Mouse (Mus musculus) embryonic facial prominence, embryonic 14.5 days (tissue): ENCODE data around the gene Sgcd. TPM values are rescaled to one million over a fixed set of nuclear protein-coding genes. Genes with fewer than 3 reads are reported as not detected.

Experiments used
- ATAC-seq: fragments of 200-750 bp; cut with Nextera tagmentation; 2 replicates; pipeline ENCODE4 v1.8.0; 2017; ENCODE audit warnings: low read depth, moderate number of reproducible peaks, moderate TSS enrichment
- DNase-seq: peaks from one replicate; pipeline ENCODE4 v3.0.0-alpha.2; 2015; ENCODE audit warnings: low spot score
- H3K27ac ChIP-seq: fragments of 300-500 bp; sonication (generic); replicated peaks from 2 replicates; pipeline ENCODE4 v1.5.1; 2014; ENCODE audit warnings: low read depth, mild to moderate bottlenecking, low read length, moderate library complexity
- H3K27me3 ChIP-seq: fragments of 300-500 bp; sonication (generic); replicated peaks from 2 replicates; pipeline ENCODE4 v1.6.1; 2014; ENCODE audit warnings: low read length; ENCODE audit not compliant: control insufficient read depth, insufficient read depth
- H3K36me3 ChIP-seq: fragments of 300-500 bp; sonication (generic); 2 replicates; pipeline ENCODE4 v1.6.1; 2014; ENCODE audit warnings: low read length, mixed read lengths; ENCODE audit not compliant: control insufficient read depth, insufficient read depth
- H3K4me1 ChIP-seq: fragments of 300-500 bp; sonication (generic); 2 replicates; pipeline ENCODE4 v1.6.1; 2014; ENCODE audit warnings: antibody characterized with exemption, low read length; ENCODE audit not compliant: control insufficient read depth, insufficient read depth
- H3K4me2 ChIP-seq: fragments of 300-500 bp; sonication (generic); 2 replicates; pipeline ENCODE4 v1.6.1; 2014; ENCODE audit warnings: low read depth, mild to moderate bottlenecking, low read length, moderate library complexity, mixed read lengths
- H3K4me3 ChIP-seq: fragments of 300-500 bp; sonication (generic); 2 replicates; pipeline ENCODE4 v1.5.1; 2014; ENCODE audit warnings: low read depth, mild to moderate bottlenecking, low read length
- H3K9ac ChIP-seq: fragments of 300-500 bp; sonication (generic); 2 replicates; pipeline ENCODE4 v1.6.1; 2014; ENCODE audit warnings: low read depth, mild to moderate bottlenecking, low read length, moderate library complexity, mixed read lengths
- H3K9me3 ChIP-seq: fragments of 300-500 bp; sonication (generic); 2 replicates; pipeline ENCODE4 v1.6.1; 2016; ENCODE audit warnings: low read length; ENCODE audit not compliant: control insufficient read depth
- WGBS: fragments of 180-500 bp; shearing (Covaris S2); extraction: QIAGEN DNeasy Blood & Tissue Kit; methylation state at CpG from one replicate; pipeline ENCODE4 v1.1.7; 2014; 5-methylcytosine and 5-hydroxymethylcytosine counted together
- polyA plus RNA-seq: library from polyadenylated mRNA; unstranded; fragments of >200 nt; fragmentation: Nextera tagmentation; extraction: Ambion mirVana; gene quantifications from 2 replicates; pipeline ENCODE4 v1.2.1, GENCODE M21; 2014

Sgcd gene
- polyA plus RNA-seq, 1 experiment from 2014 or later = 12.0 TPM

- ATAC-seq (no peak), DNase-seq (no peak)
- WGBS = 86% methylated on average over 4 of the region's 4 CpGs
These were observed 229.8 kb downstream of the Sgcd start for GRCm38 (mm10) chr11:47759015-47759414.

GRCm38 (mm10) chr11:47742806-47743205 is 246.0 kb downstream of the Sgcd start:
- Histone ChIP-seq H3K9ac (no peak overlapping the region), H3K4me2 (no peak overlapping the region), H3K4me3 (no peak overlapping the region), H3K9me3 (no peaks in the 10 kb centered on the region), H3K27ac (no peak overlapping the region), H3K27me3 (no peaks in the 10 kb centered on the region), H3K36me3 (no peaks in the 10 kb centered on the region), H3K4me1 (no peaks in the 10 kb centered on the region)
- WGBS = 68% methylated on average over 2 of the region's 2 CpGs
- ATAC-seq (no peak), DNase-seq (no peak)

More at GRCm38 (mm10) chr11:47759015-47759414, 229.8 kb downstream of the Sgcd start:
- H3K4me1 ChIP-seq = no peaks in the 10 kb centered on the region
- H3K4me3 ChIP-seq = no peak overlapping the region
- H3K4me2 ChIP-seq = no peak overlapping the region
- no peaks in the 10 kb centered on the region for H3K9me3 ChIP-seq
- no peaks in the 10 kb centered on the region for H3K36me3 ChIP-seq
- no peaks in the 10 kb centered on the region for H3K27me3 ChIP-seq
- H3K9ac ChIP-seq = no peak overlapping the region
- H3K27ac ChIP-seq = no peak overlapping the region

- Histone ChIP-seq H3K36me3 (no peaks in the 10 kb centered on the region), H3K4me3 (no peak overlapping the region), H3K4me1 (no peaks in the 10 kb centered on the region), H3K27me3 (no peaks in the 10 kb centered on the region), H3K9ac (no peak overlapping the region), H3K9me3 (no peaks in the 10 kb centered on the region), H3K4me2 (no peak overlapping the region), H3K27ac (0 out of 2 replicates have a peak overlapping the region, but pooled peaks have one; percentile 11)
- 44% methylated on average over 8 of the region's 8 CpGs for WGBS
- ATAC-seq (peak; percentile 76), DNase-seq (peak; percentile 84)
These were observed 283.6 kb downstream of the Sgcd start for GRCm38 (mm10) chr11:47704930-47705787.

- H3K9ac ChIP-seq = no peak overlapping the region
- no peaks in the 10 kb centered on the region for H3K4me1 ChIP-seq
- no peaks in the 10 kb centered on the region for H3K9me3 ChIP-seq
- no peaks in the 10 kb centered on the region for H3K27me3 ChIP-seq
- DNase-seq = no peak
- no peaks in the 10 kb centered on the region for H3K36me3 ChIP-seq
- no peak overlapping the region for H3K4me3 ChIP-seq
- WGBS = 50% methylated on average over 1 of the region's 1 CpGs
- ATAC-seq = no peak
- H3K27ac ChIP-seq = no peak overlapping the region
- no peak overlapping the region for H3K4me2 ChIP-seq
These were observed 293.2 kb downstream of the Sgcd start for GRCm38 (mm10) chr11:47695611-47696010.

- Histone ChIP-seq H3K9ac (no peak overlapping the region), H3K4me1 (no peaks in the 10 kb centered on the region), H3K4me2 (no peak overlapping the region), H3K9me3 (no peaks in the 10 kb centered on the region), H3K4me3 (no peak overlapping the region), H3K36me3 (no peaks in the 10 kb centered on the region), H3K27me3 (no peaks in the 10 kb centered on the region), H3K27ac (no peak overlapping the region)
- WGBS = 0% methylated on average over 1 of the region's 1 CpGs
- ATAC-seq = no peak
- peak; percentile 4 for DNase-seq
These were observed 330.6 kb downstream of the Sgcd start for GRCm38 (mm10) chr11:47658135-47658534.

- Histone ChIP-seq H3K27me3 (no peaks in the 10 kb centered on the region), H3K27ac (no peak overlapping the region), H3K9me3 (no peaks in the 10 kb centered on the region), H3K4me3 (no peak overlapping the region), H3K4me1 (no peaks in the 10 kb centered on the region), H3K9ac (no peak overlapping the region), H3K36me3 (no peaks in the 10 kb centered on the region), H3K4me2 (no peak overlapping the region)
- no peak for DNase-seq
- no peak for ATAC-seq
These were observed 342.9 kb downstream of the Sgcd start for GRCm38 (mm10) chr11:47645911-47646310.

GRCm38 (mm10) chr11:47641567-47642259 is 347.1 kb downstream of the Sgcd start:
- Histone ChIP-seq H3K36me3 (no peaks in the 10 kb centered on the region), H3K4me2 (no peak overlapping the region), H3K27me3 (no peaks in the 10 kb centered on the region), H3K9ac (no peak overlapping the region), H3K9me3 (no peaks in the 10 kb centered on the region), H3K4me3 (no peak overlapping the region), H3K27ac (no peak overlapping the region), H3K4me1 (no peaks in the 10 kb centered on the region)
- ATAC-seq = no peak
- WGBS = 49% methylated on average over 2 of the region's 2 CpGs
- DNase-seq = no peak

- WGBS = 48% methylated on average over 1 of the region's 1 CpGs
- H3K4me2 ChIP-seq = no peak overlapping the region
- no peak for ATAC-seq
These were observed 348.2 kb downstream of the Sgcd start for GRCm38 (mm10) chr11:47640556-47640955.

More at GRCm38 (mm10) chr11:47640556-47640955, 348.2 kb downstream of the Sgcd start:
- Histone ChIP-seq H3K4me3 (no peak overlapping the region), H3K9ac (no peak overlapping the region), H3K36me3 (no peaks in the 10 kb centered on the region), H3K4me1 (no peaks in the 10 kb centered on the region), H3K27ac (no peak overlapping the region), H3K27me3 (no peaks in the 10 kb centered on the region), H3K9me3 (no peaks in the 10 kb centered on the region)
- no peak for DNase-seq
